Mouse (Mus musculus): Measurements from ENCODE around the gene Sipa1l3.

- TF ChIP-seq CTCF (IDR thresholded peaks at IDR 0.05; ENCODE audit: extremely low read depth, insufficient read depth, insufficient read length, insufficient replicate concordance) (no peak), POLR2A (IDR thresholded peaks at IDR 0.05; ENCODE audit: low read depth, low read length) (no peak)
Measured at GRCm38 (mm10) chr7:29367166-29368003, 151.1 kb downstream of the Sipa1l3 start.

All from spleen, adult 2 months (tissue).